16 mouse cellular contexts compared by ENCODE assay signal in genomic region chr7:101293611-101294010, GRCm38 (mm10). TPM values are rescaled to one million over a fixed set of nuclear protein-coding genes. Genes with fewer than 3 reads are reported as not detected.
DNase-seq lines count a peak whose midpoint lies in the region; ATAC-seq and TF ChIP-seq lines count a peak whose summit lies in the region.
"Had no signal": no experiment of that assay in that cellular context is flagged by ENCODE, and none has a peak within 500 bp of the region (broad histone marks: within the 10 kb centered on the region; RNA-seq: fewer than 3 reads in every experiment).

No protein-coding gene starts in this region.

- H3K36me3 ChIP-seq in kidney, postnatal 0 days (ENCODE audit: insufficient read depth, low read length) = peaks cover 13% of the 10 kb centered on the region; the same call in 1 of the 2 replicates
- no peaks in the 10 kb centered on the region for H3K36me3 ChIP-seq in lung, postnatal 0 days (ENCODE audit: insufficient read depth, low read length)
- H3K36me3 ChIP-seq in limb, embryonic 10.5 days = peaks cover 59% of the 10 kb centered on the region

- peaks cover 9% of the 10 kb centered on the region for H3K4me1 ChIP-seq in kidney, postnatal 0 days (replicated peaks; ENCODE audit: insufficient read depth, low read length)
- 0 out of 2 replicates have a peak, but pooled peaks cover 7% of the 10 kb centered on the region for H3K4me1 ChIP-seq in lung, postnatal 0 days (ENCODE audit: insufficient read depth, low read depth, low read length)
- H3K4me1 ChIP-seq in limb, embryonic 10.5 days = peaks cover 12% of the 10 kb centered on the region

- no peak overlapping the region for H3K27ac ChIP-seq in kidney, postnatal 0 days
- H3K27ac ChIP-seq in lung, postnatal 0 days (ENCODE audit: low read length) = no peak overlapping the region
- no peak overlapping the region for H3K27ac ChIP-seq in limb, embryonic 10.5 days
- H3K27ac ChIP-seq: embryonic facial prominence, embryonic 10.5 days; forebrain, embryonic 13.5 days; hindbrain, embryonic 14.5 days had no signal

- ATAC-seq in kidney, postnatal 0 days (replicated peaks; ENCODE audit: low FRiP score, low read depth) = no peak
- ATAC-seq in lung, postnatal 0 days = peak; percentile 40; the same call in 1 of the 2 replicates
- ATAC-seq: forebrain, embryonic 13.5 days; forebrain, postnatal 0 days had no signal

- H3K9ac ChIP-seq in kidney, postnatal 0 days (ENCODE audit: low read depth, low read length) = no peak overlapping the region
- no peak overlapping the region for H3K9ac ChIP-seq in lung, postnatal 0 days (replicated peaks; ENCODE audit: low read depth)
- H3K9ac ChIP-seq: forebrain, embryonic 13.5 days; forebrain, postnatal 0 days; hindbrain, embryonic 14.5 days had no signal

- H3K9me3 ChIP-seq in kidney, postnatal 0 days (replicated peaks; ENCODE audit: low read length) = no peaks in the 10 kb centered on the region
- no peaks in the 10 kb centered on the region for H3K9me3 ChIP-seq in lung, postnatal 0 days (ENCODE audit: low read length)
- no peaks in the 10 kb centered on the region for H3K9me3 ChIP-seq in limb, embryonic 10.5 days (replicated peaks)
- H3K9me3 ChIP-seq: embryonic facial prominence, embryonic 10.5 days; forebrain, embryonic 13.5 days had no signal

- no peaks in the 10 kb centered on the region for H3K27me3 ChIP-seq in kidney, postnatal 0 days (ENCODE audit: insufficient read depth, low read length)
- no peaks in the 10 kb centered on the region for H3K27me3 ChIP-seq in lung, postnatal 0 days (replicated peaks; ENCODE audit: insufficient read depth, low read length)
- H3K27me3 ChIP-seq in limb, embryonic 10.5 days (ENCODE audit: low read depth, poor library complexity, severe bottlenecking) = peaks cover 25% of the 10 kb centered on the region

- WGBS in kidney, postnatal 0 days = 63% methylated on average over 4 of the region's 4 CpGs
- WGBS in lung, postnatal 0 days = 50% methylated on average over 4 of the region's 4 CpGs
- WGBS in limb, embryonic 10.5 days = 55% methylated on average over 4 of the region's 4 CpGs

- no peak for TF ChIP-seq EP300 in lung, postnatal 0 days (IDR thresholded peaks at IDR 0.05)

- DNase-seq in cerebellum, adult 9-11 months = peak; percentile 16
- DNase-seq in cerebellum, adult 11 months = no peak
- DNase-seq in kidney, postnatal 0 days (ENCODE audit: low spot score) = no peak
- no peak for DNase-seq in kidney, postnatal 4 days
- peak; percentile 63 for DNase-seq in lung, postnatal 0 days (ENCODE audit: low spot score)
- peak; percentile 23 to 40 for DNase-seq in lung, postnatal 4 days
- no peak for DNase-seq in limb, embryonic 10.5 days (ENCODE audit: low spot score)
- DNase-seq: adrenal gland, adult 2 months; adrenal gland, postnatal 36 days; cerebellum, postnatal 10 days; forebrain, postnatal 0 days; gastrocnemius, postnatal 14 days; heart, postnatal 10 days had no signal

- H3K4me2 ChIP-seq in kidney, postnatal 0 days (ENCODE audit: low read length) = no peak overlapping the region
- no peak overlapping the region for H3K4me2 ChIP-seq in lung, postnatal 0 days (replicated peaks; ENCODE audit: low read depth, low read length)
- H3K4me2 ChIP-seq: forebrain, embryonic 13.5 days; hindbrain, embryonic 14.5 days had no signal

- H3K4me3 ChIP-seq in kidney, postnatal 0 days (replicated peaks; ENCODE audit: low read depth, low read length) = no peak overlapping the region
- no peak overlapping the region for H3K4me3 ChIP-seq in lung, postnatal 0 days (ENCODE audit: low read depth, low read length)
- no peak overlapping the region for H3K4me3 ChIP-seq in limb, embryonic 10.5 days
- H3K4me3 ChIP-seq: embryonic facial prominence, embryonic 10.5 days; forebrain, embryonic 13.5 days had no signal

- peak; percentile 3; the same call in 1 of the 2 replicates for TF ChIP-seq CTCF in kidney, postnatal 0 days (IDR thresholded peaks at IDR 0.05; ENCODE audit: low read depth)
- peak; percentile 39 for TF ChIP-seq CTCF in lung, postnatal 0 days (IDR thresholded peaks at IDR 0.05)

RNA-seq across cellular contexts. Expression of gene Atg16l2, which starts 8.4 kb away (rescaled TPM):
- polyA plus RNA-seq in kidney, postnatal 0 days (2015; fragmentation: Nextera tagmentation; extraction: Ambion mirVana) = 16.0 and 17.0 TPM in 2 replicates
- polyA plus RNA-seq in lung, postnatal 0 days (2015; fragmentation: Nextera tagmentation; extraction: Ambion mirVana) = 12.9 and 17.1 TPM in 2 replicates
- polyA plus RNA-seq in limb, embryonic 10.5 days (2016; fragmentation: Nextera tagmentation; extraction: Ambion mirVana) = 19.6 and 23.0 TPM in 2 replicates

RNA-seq across cellular contexts. Expression of gene Stard10, which starts 23.3 kb away (rescaled TPM):
- polyA plus RNA-seq in kidney, postnatal 0 days (2015; fragmentation: Nextera tagmentation; extraction: Ambion mirVana) = 74.1 and 74.6 TPM in 2 replicates
- 40.3 and 46.3 TPM in 2 replicates for polyA plus RNA-seq in lung, postnatal 0 days (2015; fragmentation: Nextera tagmentation; extraction: Ambion mirVana)
- 10.1 and 11.7 TPM in 2 replicates for polyA plus RNA-seq in limb, embryonic 10.5 days (2016; fragmentation: Nextera tagmentation; extraction: Ambion mirVana)

RNA-seq across cellular contexts. Expression of gene Arap1, which starts 54.3 kb away (rescaled TPM):
- polyA plus RNA-seq in kidney, postnatal 0 days (2015; fragmentation: Nextera tagmentation; extraction: Ambion mirVana) = 65.8 and 70.4 TPM in 2 replicates
- polyA plus RNA-seq in lung, postnatal 0 days (2015; fragmentation: Nextera tagmentation; extraction: Ambion mirVana) = 105 and 110 TPM in 2 replicates
- polyA plus RNA-seq in limb, embryonic 10.5 days (2016; fragmentation: Nextera tagmentation; extraction: Ambion mirVana) = 13.1 and 20.5 TPM in 2 replicates

Comparison
In these comparisons a context has a peak if more than half of its experiments do, and no peak if none do; other contexts are left out.
1. DNase-seq: peak in cerebellum, adult 9-11 months (single experiment), lung, postnatal 0 days (single experiment) and lung, postnatal 4 days (2 of 2); none in cerebellum, adult 11 months (single experiment), kidney, postnatal 0 days (single experiment), kidney, postnatal 4 days (0 of 2) and limb, embryonic 10.5 days (single experiment).